Mouse (Mus musculus) midbrain, embryonic 15.5 days (tissue): ENCODE measurements around the gene Tnfsf18. TPM values are rescaled to one million over a fixed set of nuclear protein-coding genes. Genes with fewer than 3 reads are reported as not detected.

Experiments used
- ATAC-seq: fragments of 200-750 bp; cut with Nextera tagmentation; replicated peaks from 2 replicates; pipeline ENCODE4 v1.8.0; 2017; ENCODE audit warnings: moderate TSS enrichment
- H3K27ac ChIP-seq: fragments of 300-500 bp; sonication (generic); 2 replicates; pipeline ENCODE4 v1.5.1; 2015; ENCODE audit warnings: mild to moderate bottlenecking, inconsistent platforms
- H3K27me3 ChIP-seq: fragments of 300-500 bp; sonication (generic); replicated peaks from 2 replicates; pipeline ENCODE4 v1.6.1; 2015; ENCODE audit warnings: inconsistent platforms
- H3K36me3 ChIP-seq: fragments of 300-500 bp; sonication (generic); replicated peaks from 2 replicates; pipeline ENCODE4 v1.6.1; 2015; ENCODE audit warnings: inconsistent platforms
- H3K4me1 ChIP-seq: fragments of 300-500 bp; sonication (generic); 2 replicates; pipeline ENCODE4 v1.6.1; 2015; ENCODE audit warnings: inconsistent platforms
- H3K4me2 ChIP-seq: fragments of 300-500 bp; sonication (generic); 2 replicates; pipeline ENCODE4 v1.6.1; 2015; ENCODE audit warnings: inconsistent platforms, mild to moderate bottlenecking, moderate library complexity
- H3K4me3 ChIP-seq: fragments of 300-500 bp; sonication (generic); 2 replicates; pipeline ENCODE4 v1.5.1; 2015; ENCODE audit warnings: mild to moderate bottlenecking, inconsistent platforms
- H3K9ac ChIP-seq: fragments of 300-500 bp; sonication (generic); 2 replicates; pipeline ENCODE4 v1.6.1; 2015; ENCODE audit warnings: mild to moderate bottlenecking, inconsistent platforms
- H3K9me3 ChIP-seq: fragments of 300-500 bp; sonication (generic); 2 replicates; pipeline ENCODE4 v1.6.1; 2016; ENCODE audit warnings: inconsistent platforms
- WGBS: fragments of 180-500 bp; shearing (Covaris S2); methylation state at CpG from one replicate; pipeline ENCODE4 v1.1.7; 2015; ENCODE audit warnings: mixed read lengths; 5-methylcytosine and 5-hydroxymethylcytosine counted together
- polyA plus RNA-seq: library from polyadenylated mRNA; unstranded; fragments of >200 nt; fragmentation: Nextera tagmentation; extraction: Ambion mirVana; gene quantifications from 2 replicates; pipeline ENCODE4 v1.2.1, GENCODE M21; 2015

Gene Tnfsf18
- 0.10 TPM in 1 of 2 replicates, not detected in the other for polyA plus RNA-seq

- Histone ChIP-seq H3K36me3 (no peaks in the 10 kb centered on the region), H3K27ac (no peak within 1 kb of the TSS), H3K4me3 (no peak within 1 kb of the TSS), H3K9ac (no peak within 1 kb of the TSS), H3K4me1 (no peaks in the 10 kb centered on the region), H3K9me3 (no peaks in the 10 kb centered on the region), H3K4me2 (no peak within 1 kb of the TSS), H3K27me3 (no peaks in the 10 kb centered on the region)
- WGBS = 53% methylated on average over 8 of the region's 8 CpGs
- ATAC-seq = no peak
Observed at GRCm38 (mm10) chr1:161494343-161494742, at the start of gene Tnfsf18. TSS of gene Tnfsf18 (plus strand) at chr1:161494655.

GRCm38 (mm10) chr1:161444858-161445257, 49.6 kb upstream of the Tnfsf18 start:
- Histone ChIP-seq H3K4me3 (no peak overlapping the region), H3K27me3 (no peaks in the 10 kb centered on the region), H3K9me3 (no peaks in the 10 kb centered on the region), H3K27ac (no peak overlapping the region), H3K4me2 (no peak overlapping the region), H3K4me1 (no peaks in the 10 kb centered on the region), H3K36me3 (no peaks in the 10 kb centered on the region), H3K9ac (no peak overlapping the region)
- no peak for ATAC-seq
- WGBS = 71% methylated on average over 7 of the region's 7 CpGs

GRCm38 (mm10) chr1:161451683-161452245, 42.7 kb upstream of the Tnfsf18 start:
- H3K36me3 ChIP-seq = no peaks in the 10 kb centered on the region
- H3K4me3 ChIP-seq = no peak overlapping the region
- WGBS = 49% methylated on average over 3 of the region's 3 CpGs
- no peaks in the 10 kb centered on the region for H3K27me3 ChIP-seq
- H3K4me2 ChIP-seq = no peak overlapping the region
- H3K9me3 ChIP-seq = no peaks in the 10 kb centered on the region
- H3K4me1 ChIP-seq = no peaks in the 10 kb centered on the region
- ATAC-seq = no peak
- no peak overlapping the region for H3K27ac ChIP-seq
- no peak overlapping the region for H3K9ac ChIP-seq

- H3K9me3 ChIP-seq = no peaks in the 10 kb centered on the region
- H3K27ac ChIP-seq = no peak overlapping the region
- no peak for ATAC-seq
- H3K36me3 ChIP-seq = no peaks in the 10 kb centered on the region
- no peak overlapping the region for H3K4me2 ChIP-seq
- H3K27me3 ChIP-seq = no peaks in the 10 kb centered on the region
- no peaks in the 10 kb centered on the region for H3K4me1 ChIP-seq
- H3K4me3 ChIP-seq = no peak overlapping the region
- WGBS = 92% methylated on average over 1 of the region's 1 CpGs
- no peak overlapping the region for H3K9ac ChIP-seq
Observed at GRCm38 (mm10) chr1:161452250-161452649, 42.2 kb upstream of the Tnfsf18 start.

GRCm38 (mm10) chr1:161463388-161464085, 30.9 kb upstream of the Tnfsf18 start:
- 60% methylated on average over 2 of the region's 2 CpGs for WGBS
- H3K36me3 ChIP-seq = no peaks in the 10 kb centered on the region
- ATAC-seq = no peak
- no peaks in the 10 kb centered on the region for H3K9me3 ChIP-seq
- H3K4me2 ChIP-seq = no peak overlapping the region
- H3K9ac ChIP-seq = no peak overlapping the region
- H3K4me3 ChIP-seq = no peak overlapping the region
- no peak overlapping the region for H3K27ac ChIP-seq
- no peaks in the 10 kb centered on the region for H3K27me3 ChIP-seq
- H3K4me1 ChIP-seq = no peaks in the 10 kb centered on the region

- no peaks in the 10 kb centered on the region for H3K9me3 ChIP-seq
- ATAC-seq = no peak
- H3K4me2 ChIP-seq = no peak overlapping the region
- no peaks in the 10 kb centered on the region for H3K27me3 ChIP-seq
- no peak overlapping the region for H3K27ac ChIP-seq
- no peaks in the 10 kb centered on the region for H3K4me1 ChIP-seq
- H3K9ac ChIP-seq = no peak overlapping the region
- 87% methylated on average over 3 of the region's 3 CpGs for WGBS
- no peak overlapping the region for H3K4me3 ChIP-seq
- no peaks in the 10 kb centered on the region for H3K36me3 ChIP-seq
Observed at GRCm38 (mm10) chr1:161477221-161477620, 17.2 kb upstream of the Tnfsf18 start.

- Histone ChIP-seq H3K4me1 (no peaks in the 10 kb centered on the region), H3K36me3 (no peaks in the 10 kb centered on the region), H3K4me3 (no peak overlapping the region), H3K4me2 (no peak overlapping the region), H3K9ac (no peak overlapping the region), H3K27ac (no peak overlapping the region), H3K27me3 (no peaks in the 10 kb centered on the region), H3K9me3 (no peaks in the 10 kb centered on the region)
- ATAC-seq = no peak
- WGBS = 86% methylated on average over 1 of the region's 1 CpGs
Observed at GRCm38 (mm10) chr1:161479854-161480253, 14.6 kb upstream of the Tnfsf18 start.

GRCm38 (mm10) chr1:161482211-161482610, 12.2 kb upstream of the Tnfsf18 start:
- no peaks in the 10 kb centered on the region for H3K36me3 ChIP-seq
- no peaks in the 10 kb centered on the region for H3K27me3 ChIP-seq
- no peak overlapping the region for H3K9ac ChIP-seq
- H3K4me2 ChIP-seq = no peak overlapping the region
- WGBS = 92% methylated on average over 3 of the region's 3 CpGs
- H3K27ac ChIP-seq = no peak overlapping the region
- no peak overlapping the region for H3K4me3 ChIP-seq
- no peaks in the 10 kb centered on the region for H3K4me1 ChIP-seq
- ATAC-seq = no peak
- no peaks in the 10 kb centered on the region for H3K9me3 ChIP-seq

- no peak overlapping the region for H3K4me3 ChIP-seq
- WGBS = 88% methylated on average over 5 of the region's 5 CpGs
- ATAC-seq = no peak
- H3K27ac ChIP-seq = no peak overlapping the region
- no peaks in the 10 kb centered on the region for H3K9me3 ChIP-seq
- H3K9ac ChIP-seq = no peak overlapping the region
- H3K27me3 ChIP-seq = no peaks in the 10 kb centered on the region
- H3K36me3 ChIP-seq = no peaks in the 10 kb centered on the region
- H3K4me2 ChIP-seq = no peak overlapping the region
- H3K4me1 ChIP-seq = no peaks in the 10 kb centered on the region
Observed at GRCm38 (mm10) chr1:161487069-161487468, 7.4 kb upstream of the Tnfsf18 start.

GRCm38 (mm10) chr1:161491766-161492165, 2.7 kb upstream of the Tnfsf18 start:
- ATAC-seq = no peak
- no peaks in the 10 kb centered on the region for H3K27me3 ChIP-seq
- no peaks in the 10 kb centered on the region for H3K9me3 ChIP-seq
- H3K4me2 ChIP-seq = no peak overlapping the region
- H3K4me1 ChIP-seq = no peaks in the 10 kb centered on the region
- H3K27ac ChIP-seq = no peak overlapping the region
- H3K36me3 ChIP-seq = no peaks in the 10 kb centered on the region
- WGBS = 85% methylated on average over 7 of the region's 7 CpGs
- no peak overlapping the region for H3K9ac ChIP-seq
- no peak overlapping the region for H3K4me3 ChIP-seq

- H3K9ac ChIP-seq = no peak overlapping the region
- no peaks in the 10 kb centered on the region for H3K36me3 ChIP-seq
- no peaks in the 10 kb centered on the region for H3K9me3 ChIP-seq
- no peaks in the 10 kb centered on the region for H3K4me1 ChIP-seq
- ATAC-seq = no peak
- H3K27me3 ChIP-seq = no peaks in the 10 kb centered on the region
- H3K27ac ChIP-seq = no peak overlapping the region
- H3K4me2 ChIP-seq = no peak overlapping the region
- WGBS = 73% methylated on average over 7 of the region's 7 CpGs
- no peak overlapping the region for H3K4me3 ChIP-seq
Observed at GRCm38 (mm10) chr1:161496866-161497645, 2.6 kb downstream of the Tnfsf18 start.

- Histone ChIP-seq H3K4me2 (no peak overlapping the region), H3K27me3 (no peaks in the 10 kb centered on the region), H3K27ac (no peak overlapping the region), H3K4me1 (no peaks in the 10 kb centered on the region), H3K9me3 (no peaks in the 10 kb centered on the region), H3K4me3 (no peak overlapping the region), H3K9ac (no peak overlapping the region), H3K36me3 (no peaks in the 10 kb centered on the region)
- no peak for ATAC-seq
- 83% methylated on average over 6 of the region's 6 CpGs for WGBS
Observed at GRCm38 (mm10) chr1:161500114-161500810, 5.8 kb downstream of the Tnfsf18 start.
